Mouse (Mus musculus) kidney, adult 2 months (tissue): ENCODE results near the gene 1700011M02Rik.

Experiments used
- CTCF ChIP-seq: fragments of 200-500 bp; conservative IDR thresholded peaks from 2 replicates; pipeline ENCODE4 v1.5.1; 2011; ENCODE audit warnings: low read depth, mild to moderate bottlenecking, control low read depth, low read length, moderate library complexity, mixed read lengths; ENCODE audit not compliant: insufficient read depth, insufficient read length
- POLR2A ChIP-seq: fragments of 200-500 bp; IDR thresholded peaks from one replicate; pipeline ENCODE4 v1.6.1; 2011; ENCODE audit warnings: low read depth, low read length, control low read depth

- peak; percentile 30; the same call in 1 of the 2 replicates for TF ChIP-seq CTCF
- no peak for TF ChIP-seq POLR2A
Measured at GRCm38 (mm10) chrX:102933571-102934394, 25.1 kb downstream of the 1700011M02Rik start.
